Mouse (Mus musculus) heart, postnatal 25 days (tissue): ENCODE results near the gene Tedc2. TPM values are rescaled to one million over a fixed set of nuclear protein-coding genes. Genes with fewer than 3 reads are reported as not detected.

Experiments
- DNase-seq: peaks from one replicate; pipeline ENCODE4 v3.0.0; 2022; ENCODE audit warnings: low spot score
- intact Hi-C: fragments of 180-260 bp; cut with DNase I; formaldehyde crosslinking; loops from one replicate; pipeline ENCODE4 v1.15.1; 2025
- total RNA-seq, 2 experiments: library from RNA; stranded (reverse); gene quantifications; 2 replicates each; pipeline ENCODE4 v1.2.3; 2021

Gene Tedc2
- total RNA-seq, 2 experiments from 2014 or later = 1.7 to 2.2 TPM

GRCm38 (mm10) chr17:24216836-24217235 is 3.8 kb downstream of the Tedc2 start:
- intact Hi-C loops = no loop called here

DNA sequence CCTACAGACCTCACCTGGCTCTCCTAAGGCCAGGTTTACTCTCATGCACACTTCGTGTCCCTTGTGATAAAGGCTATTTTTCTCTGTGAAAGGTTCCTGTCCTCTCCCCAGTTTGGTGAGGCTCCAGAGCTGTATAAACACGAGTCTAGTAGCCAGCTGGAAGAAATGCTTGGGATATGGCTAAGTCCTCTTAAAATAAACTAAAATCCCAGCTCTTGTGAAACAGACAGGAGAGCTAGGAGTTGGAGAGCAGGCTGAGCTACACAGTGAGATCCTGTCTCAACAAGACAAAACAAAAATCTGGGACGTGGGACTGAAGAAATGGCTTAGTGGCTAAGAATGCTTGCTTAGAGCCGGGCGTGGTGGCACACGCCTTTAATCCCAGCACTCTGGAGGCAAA is 7.5 kb downstream of the Tedc2 start:
- intact Hi-C loops = no loop called here
- DNase-seq = no peak

More at GRCm38 (mm10) chr17:24216836-24217235, 3.8 kb downstream of the Tedc2 start:
- DNase-seq = no peak

DNA sequence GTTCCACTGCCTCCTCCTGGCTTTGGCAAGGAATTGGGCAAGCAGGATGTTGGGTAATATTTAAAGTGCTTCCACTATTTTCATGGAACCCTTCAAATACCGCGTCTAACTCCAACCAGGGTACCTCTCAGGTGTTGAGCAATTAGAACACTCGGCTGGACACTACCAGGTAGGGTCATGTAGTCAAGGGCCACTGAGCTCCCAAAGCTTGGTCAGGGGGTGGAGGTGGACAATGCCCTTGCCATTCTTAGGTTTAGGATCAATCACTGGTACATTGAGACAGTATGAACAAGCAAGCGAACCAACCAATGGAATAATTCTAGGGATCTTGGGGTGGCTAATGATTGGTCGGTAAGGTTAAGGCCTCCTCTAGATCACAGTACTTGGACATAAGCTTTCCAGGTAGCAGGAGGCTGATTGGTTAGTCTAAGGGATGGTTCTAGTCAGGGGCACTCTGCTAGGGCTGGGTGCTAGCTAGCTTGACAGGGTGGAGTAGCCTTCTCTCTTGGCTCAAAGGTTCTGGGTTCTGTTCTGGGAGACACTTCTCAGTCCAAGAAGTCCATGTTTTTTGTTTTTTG is 8.1 kb downstream of the Tedc2 start:
- intact Hi-C loops = no loop called here
- DNase-seq = no peak

- intact Hi-C loops = no loop called here
- DNase-seq = no peak
These were observed 8.8 kb downstream of the Tedc2 start for GRCm38 (mm10) chr17:24211631-24212440.

DNA sequence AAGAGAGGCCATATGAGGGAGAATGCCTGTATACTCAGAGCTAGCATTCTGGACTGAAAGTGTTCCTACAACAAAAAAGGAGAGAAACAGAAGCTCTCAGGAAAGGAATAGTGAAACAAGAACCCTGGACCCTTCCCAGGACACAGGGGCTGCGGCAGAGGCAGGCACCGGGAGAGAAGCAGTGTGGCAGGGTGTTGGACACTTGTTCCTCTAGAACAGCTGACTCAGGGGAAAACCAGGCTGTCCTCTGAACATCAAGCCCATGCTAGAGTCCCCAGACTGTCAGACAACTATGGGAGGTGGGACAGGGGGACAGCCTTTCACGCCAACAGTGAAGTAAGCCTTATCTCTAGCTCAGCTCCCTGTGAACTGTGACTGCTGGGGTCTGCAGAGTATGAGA is 10.1 kb downstream of the Tedc2 start:
- intact Hi-C loops = no loop called here
- DNase-seq = no peak

- DNase-seq = no peak
- intact Hi-C loops = no loop called here
These were observed 10.8 kb downstream of the Tedc2 start for GRCm38 (mm10) chr17:24209916-24210240.

- intact Hi-C loops = no loop called here
- DNase-seq = peak; percentile 45
These were observed 11.4 kb downstream of the Tedc2 start, which contains the start of gene Ntn3 for GRCm38 (mm10) chr17:24209043-24209915. Gene Ntn3 (minus strand): TSS chr17:24209531.

DNA sequence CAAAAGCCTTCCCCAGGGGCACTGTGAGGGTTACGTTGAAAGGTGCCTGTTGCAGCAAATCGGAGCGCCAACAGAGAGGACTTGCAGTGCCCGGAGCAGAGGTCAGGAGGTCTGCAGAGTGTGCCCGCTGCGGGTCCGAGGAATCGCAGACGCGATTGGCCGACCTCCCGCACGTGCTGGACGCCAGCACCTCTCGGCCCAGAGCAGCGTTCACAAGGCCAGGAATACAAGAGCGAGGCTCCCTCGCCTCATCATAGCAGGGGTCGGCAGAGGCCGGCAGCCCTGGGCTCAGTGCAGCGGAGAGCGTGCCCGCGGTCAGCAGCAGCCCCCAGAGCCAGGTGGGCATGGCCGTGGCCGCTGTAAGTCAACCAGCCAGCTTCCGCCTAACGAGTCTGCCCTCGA is 12.0 kb downstream of the Tedc2 start:
- intact Hi-C loops = no loop called here
- DNase-seq = no peak

DNA sequence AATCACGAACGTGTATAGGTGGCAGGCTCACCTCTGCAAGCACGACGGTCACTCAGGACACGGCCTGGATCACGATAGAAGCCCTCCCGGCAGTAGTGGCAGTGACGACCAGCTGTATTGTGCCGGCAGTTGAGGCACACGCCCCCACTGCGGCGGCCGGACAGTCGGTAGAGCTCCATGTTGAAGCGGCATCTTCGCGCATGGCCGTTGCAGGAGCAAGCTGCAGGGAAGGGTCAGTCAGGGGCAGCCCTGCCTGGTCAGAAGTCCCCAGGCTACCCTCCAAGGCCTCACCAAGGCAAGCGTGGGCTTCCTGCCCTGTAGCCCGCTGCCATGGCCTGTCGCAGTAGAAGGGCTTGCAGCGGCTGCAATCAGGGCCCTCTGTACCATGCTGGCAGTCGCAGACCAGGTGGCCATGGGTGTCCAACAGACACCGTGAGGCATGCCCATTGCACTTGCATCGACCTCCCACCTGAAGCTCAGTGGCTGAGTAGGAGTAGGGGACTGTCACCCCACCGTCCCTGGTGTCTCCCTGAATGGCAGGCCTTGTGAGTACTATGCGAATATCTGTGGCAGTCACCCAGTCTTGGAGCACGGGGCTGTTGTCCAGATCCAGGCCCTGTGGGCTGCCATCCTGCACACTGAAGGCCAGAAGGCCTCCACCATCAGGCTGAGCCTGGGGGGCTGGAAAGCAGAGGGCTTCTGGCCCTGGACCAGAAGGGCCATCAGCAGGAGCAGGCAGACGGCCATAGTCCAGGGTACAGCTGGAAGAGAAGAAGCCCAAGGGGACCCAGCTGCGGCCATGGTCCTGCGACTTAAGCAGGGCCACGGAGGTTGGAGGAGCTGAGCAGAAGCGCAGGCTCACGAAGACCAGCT is 12.6 kb downstream of the Tedc2 start:
- intact Hi-C loops = no loop called here
- DNase-seq = no peak

DNA sequence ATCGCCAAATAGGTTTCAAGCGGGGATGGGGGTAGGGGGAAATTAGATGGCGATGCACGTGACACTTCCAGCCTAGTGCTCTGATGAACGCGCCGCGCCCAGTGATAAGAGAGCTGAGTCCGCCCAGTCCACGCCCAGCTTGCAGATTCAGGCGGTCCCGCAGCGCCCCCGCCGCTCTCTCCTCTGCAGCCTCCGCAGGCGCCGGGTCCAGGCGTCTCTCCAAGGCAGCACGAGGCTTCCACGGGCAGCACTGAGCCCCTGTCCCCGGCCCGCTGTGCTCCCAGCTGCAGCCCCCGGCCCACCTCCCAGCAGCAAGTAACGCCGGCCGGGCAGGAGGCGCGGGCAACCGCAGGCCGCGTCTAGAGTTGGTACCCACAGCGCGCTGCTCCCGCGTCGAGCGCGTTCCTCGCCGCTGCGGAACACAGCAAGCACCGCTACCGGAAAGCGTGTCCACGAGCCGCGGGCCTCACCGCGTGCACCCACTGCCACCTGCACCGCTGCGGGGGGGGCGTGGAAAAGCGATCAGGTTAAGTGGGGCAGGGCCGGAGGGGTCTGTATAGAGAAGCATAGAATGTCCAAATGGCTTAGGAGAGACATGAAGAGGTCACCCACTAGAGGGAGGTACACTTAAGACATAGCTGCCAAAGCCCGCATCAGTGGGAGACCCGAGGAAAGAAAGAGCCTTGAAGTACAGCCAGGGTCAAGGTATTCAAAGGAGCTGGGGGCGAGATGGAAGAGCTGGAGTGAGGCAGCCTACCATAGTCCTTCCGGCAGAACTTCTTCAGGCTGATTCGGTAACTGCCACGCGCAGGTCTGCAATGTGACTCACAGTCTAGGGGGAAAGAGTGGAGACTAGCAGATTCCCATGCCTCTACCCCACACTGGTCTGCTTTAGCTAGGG is 13.9 kb downstream of the Tedc2 start:
- intact Hi-C loops = no loop called here
- no peak for DNase-seq

DNA sequence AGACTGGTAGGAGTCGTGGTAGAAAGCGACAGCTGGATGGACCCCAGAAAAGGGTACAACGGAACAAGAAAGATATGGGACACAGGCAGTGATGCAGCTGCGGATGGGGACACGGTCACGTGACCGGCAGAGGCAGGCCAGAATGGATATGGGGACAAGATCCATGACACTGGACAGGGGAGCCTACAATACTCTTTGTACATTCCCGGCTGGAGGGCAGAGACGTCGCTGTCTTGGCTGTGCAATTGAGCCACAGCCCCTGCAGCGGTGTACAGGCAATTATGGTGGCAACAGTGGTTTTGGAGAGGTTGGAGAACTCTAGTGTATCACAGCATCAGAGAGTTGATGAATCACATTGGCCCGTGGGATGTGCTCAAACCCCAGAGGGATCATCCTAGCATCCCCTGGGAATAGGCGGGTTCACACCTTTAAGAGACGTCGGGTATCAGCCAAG is 14.7 kb downstream of the Tedc2 start:
- no peak for DNase-seq
- intact Hi-C loops = loop anchor here (2.0 kb wide), 1 partner anchor 35 kb away; no protein-coding TSS in a partner anchor

DNA sequence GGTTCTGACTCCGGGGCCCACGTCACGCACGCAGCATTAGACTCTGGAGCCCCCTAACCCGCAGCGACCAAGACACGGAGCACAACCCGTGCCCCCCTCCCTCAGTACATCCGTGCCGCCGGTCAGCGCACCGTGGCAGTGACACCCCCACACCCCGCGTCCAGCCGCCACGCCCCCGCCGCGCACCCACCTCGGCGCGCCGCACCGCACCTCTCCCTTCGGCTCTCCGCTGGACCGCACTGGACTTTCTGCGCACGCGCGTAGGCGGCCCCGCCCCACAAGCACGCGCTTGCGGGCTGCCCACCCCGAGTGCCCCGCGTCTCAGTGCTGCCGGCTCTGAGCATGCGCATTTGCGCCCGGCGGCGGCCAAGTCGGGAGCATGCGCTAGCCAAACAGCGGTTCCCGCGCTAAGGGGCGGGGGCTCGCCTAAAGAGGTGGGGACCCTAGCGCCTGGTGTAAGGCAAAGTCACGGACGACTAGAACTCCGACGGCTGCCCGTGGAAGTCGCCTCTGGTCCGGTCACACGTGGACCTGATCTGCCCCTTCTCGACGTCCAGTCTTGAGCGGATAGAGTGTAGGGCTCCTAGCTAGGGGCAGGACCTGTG is 15.3 kb downstream of the Tedc2 start, which contains the start of gene Tbc1d24:
Gene Tbc1d24 (minus strand): TSS at position 279 of the 605 bp plus-strand sequence.
- intact Hi-C loops = loop anchor here (2.0 kb wide), 1 partner anchor 35 kb away; no protein-coding TSS in a partner anchor
- peak; percentile 87 for DNase-seq

DNA sequence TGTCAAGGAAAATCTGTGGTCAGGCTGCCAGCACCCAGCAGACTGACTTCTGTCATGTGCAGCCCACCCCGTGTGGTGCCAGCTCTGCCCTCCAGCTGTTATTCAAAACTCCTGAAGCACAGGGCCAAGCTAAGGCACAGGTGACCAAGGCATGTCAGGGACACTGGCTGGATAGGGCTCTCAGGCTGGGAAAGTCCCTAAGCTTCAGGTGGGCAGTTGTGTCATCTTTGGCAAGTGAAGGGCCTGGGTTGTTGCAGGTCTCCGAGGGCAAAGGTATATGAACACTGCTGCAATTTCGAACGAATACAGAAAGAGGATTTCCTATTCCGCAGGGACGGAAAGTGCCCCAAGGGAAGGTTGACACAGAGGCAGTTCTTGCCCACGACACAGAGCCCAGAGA is 15.8 kb downstream of the Tedc2 start:
- intact Hi-C loops = loop anchor here (2.0 kb wide), 1 partner anchor 34 kb away; no protein-coding TSS in a partner anchor
- DNase-seq = no peak

DNA sequence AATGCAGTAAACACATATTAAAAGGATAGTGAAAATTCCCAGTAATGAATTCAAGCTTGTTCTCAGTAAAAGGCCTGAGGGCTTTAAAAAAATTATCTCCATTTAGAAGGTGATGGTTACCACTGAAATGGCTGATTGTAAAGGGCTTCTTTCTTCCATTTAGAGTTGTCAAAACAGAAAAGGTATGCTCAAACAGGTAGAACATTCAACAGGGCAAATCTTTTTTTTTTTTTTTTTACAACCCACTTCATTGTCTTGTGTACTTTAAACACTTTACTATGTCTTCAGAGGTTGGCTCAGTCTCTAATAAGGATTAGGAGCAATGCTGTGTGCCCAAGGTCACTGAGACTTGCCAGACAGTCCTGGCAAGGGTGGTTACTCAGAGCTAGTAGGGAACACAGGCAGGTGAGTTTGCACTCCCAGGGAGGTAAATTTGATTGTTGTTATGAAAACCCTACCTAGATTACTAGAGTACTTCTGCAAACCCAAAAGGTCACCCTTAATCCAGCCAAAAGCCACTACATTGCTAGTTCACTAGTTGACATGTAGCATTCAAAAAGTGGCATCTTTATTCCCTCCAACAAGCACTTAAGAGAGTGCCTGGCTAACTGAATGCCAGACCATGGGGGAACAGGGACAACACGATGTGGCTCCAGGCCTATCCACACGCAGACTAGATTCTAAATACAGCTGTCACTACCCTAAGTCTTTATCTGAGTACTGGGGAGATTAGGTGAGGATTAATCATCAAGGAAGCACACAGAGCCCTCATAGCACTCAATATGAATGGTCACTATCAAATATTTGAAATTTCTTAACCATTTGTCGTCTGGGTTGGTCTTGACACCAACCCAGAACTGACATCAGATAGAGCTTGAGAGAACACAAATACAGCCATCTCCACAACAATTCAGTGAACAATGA is 16.8 kb downstream of the Tedc2 start:
- DNase-seq = no peak
- intact Hi-C loops = loop anchor here (2.0 kb wide), 1 partner anchor 33 kb away; no protein-coding TSS in a partner anchor

- no peak for DNase-seq
- intact Hi-C loops = no loop called here
These were observed 17.6 kb downstream of the Tedc2 start for GRCm38 (mm10) chr17:24203068-24203467.

DNA sequence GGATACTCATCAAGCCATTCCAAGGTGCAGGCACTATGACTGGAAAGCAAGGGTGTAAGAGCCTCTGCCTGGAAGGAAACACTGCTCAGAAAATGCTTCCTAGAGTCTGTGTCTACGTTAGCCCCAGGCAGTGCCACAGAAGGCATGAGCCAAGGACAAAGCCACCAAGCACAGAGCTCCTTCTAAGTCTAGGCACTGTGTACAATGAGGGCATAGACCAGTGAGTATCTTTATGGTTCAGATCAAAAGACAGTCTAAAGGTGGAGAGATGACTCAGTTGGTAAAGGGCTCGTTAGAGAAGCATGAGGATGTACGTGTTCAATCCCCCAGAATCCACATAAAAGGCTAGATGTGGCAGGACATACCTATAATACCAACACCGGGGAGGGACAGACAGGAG is 19.6 kb downstream of the Tedc2 start:
- intact Hi-C loops = no loop called here
- DNase-seq = no peak

GRCm38 (mm10) chr17:24199741-24200140 is 20.9 kb downstream of the Tedc2 start:
- no peak for DNase-seq
- intact Hi-C loops = no loop called here
